Mouse (Mus musculus): ENCODE results near the gene Golph3l.

The Golph3l gene

GRCm38 (mm10) chr3:95657108-95657507, 68.4 kb downstream of the Golph3l start:
- no peak for DNase-seq

- DNase-seq, result no peak
These were observed 69.0 kb downstream of the Golph3l start for GRCm38 (mm10) chr3:95657711-95658110.

GRCm38 (mm10) chr3:95658236-95658867, 69.6 kb downstream of the Golph3l start, which contains the start of gene Mcl1:
Mcl1 (plus strand) TSS chr3:95658788.
- peak; percentile 98 for DNase-seq

GRCm38 (mm10) chr3:95658868-95659712, 70.4 kb downstream of the Golph3l start:
- peak; percentile 88 for DNase-seq

GRCm38 (mm10) chr3:95659948-95660347, 71.2 kb downstream of the Golph3l start:
- no peak for DNase-seq

DNA sequence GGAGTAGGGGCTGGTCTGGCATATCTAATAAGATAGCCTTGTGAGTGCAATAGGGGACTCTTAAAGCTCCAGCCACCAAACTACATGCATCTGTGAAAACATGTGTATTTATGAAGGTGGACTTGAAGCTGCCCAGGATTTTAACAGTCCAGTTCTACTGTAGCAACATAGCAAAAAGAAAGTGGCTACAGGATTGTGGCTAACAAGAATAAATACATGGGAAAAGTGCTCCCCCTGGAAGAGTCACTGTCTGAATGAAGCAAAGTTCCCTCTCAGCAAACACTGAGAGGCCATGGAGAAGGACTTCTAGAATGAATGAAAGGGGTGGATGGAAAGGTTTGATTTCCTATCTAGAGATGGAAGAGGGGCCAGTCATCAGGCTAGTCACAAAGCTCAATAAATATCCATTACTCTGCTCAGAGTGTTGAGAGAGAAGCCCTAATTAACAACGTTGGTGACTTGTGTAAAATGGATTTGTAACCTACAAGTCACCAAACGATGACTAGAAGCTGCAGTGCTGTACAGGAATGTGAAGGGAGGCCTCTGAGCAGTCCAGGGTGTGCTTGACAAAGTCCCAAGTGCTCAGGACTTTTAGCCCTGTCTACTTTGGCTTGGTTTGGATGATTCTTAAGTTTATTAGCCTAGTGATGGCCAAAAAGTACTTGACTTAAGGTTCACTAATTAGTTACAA, 72.2 kb downstream of the Golph3l start:
- no peak for DNase-seq

DNA sequence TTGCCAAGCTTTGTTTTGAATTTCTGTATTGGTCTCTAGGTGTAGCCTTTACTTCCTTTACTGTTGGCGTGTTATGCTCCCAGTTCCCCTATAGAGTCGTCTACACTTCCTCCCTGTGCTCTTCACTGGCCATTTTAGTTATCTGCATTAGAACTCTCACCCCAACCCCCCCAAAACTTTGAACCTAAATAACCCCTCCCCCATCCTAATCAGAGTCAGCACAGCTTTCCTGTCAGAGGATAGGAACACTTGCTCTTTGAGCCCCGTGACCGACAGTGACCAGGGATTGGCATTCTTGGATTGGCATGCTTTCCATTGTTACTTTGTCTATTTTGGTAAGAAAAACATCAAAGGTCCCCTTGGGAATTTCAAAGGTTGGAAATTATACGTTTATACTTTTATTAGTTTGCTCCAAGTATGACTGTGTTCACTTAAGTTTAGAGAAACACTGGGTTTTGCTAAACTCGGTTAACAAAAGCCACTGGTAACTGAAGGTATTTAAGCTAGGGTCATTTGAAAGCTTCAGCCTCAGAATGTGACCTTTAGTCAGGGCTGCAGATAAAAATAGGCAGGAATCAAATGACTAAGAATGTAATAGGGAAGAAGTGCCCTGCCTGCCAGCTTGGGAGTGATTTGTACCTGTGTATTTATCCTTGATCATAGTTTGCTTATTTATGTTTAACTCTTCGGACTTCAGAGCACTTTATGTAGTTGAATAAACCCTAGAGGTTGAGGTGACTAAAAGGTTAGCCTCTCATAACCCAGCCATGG, 73.4 kb downstream of the Golph3l start:
- DNase-seq, result no peak

DNA sequence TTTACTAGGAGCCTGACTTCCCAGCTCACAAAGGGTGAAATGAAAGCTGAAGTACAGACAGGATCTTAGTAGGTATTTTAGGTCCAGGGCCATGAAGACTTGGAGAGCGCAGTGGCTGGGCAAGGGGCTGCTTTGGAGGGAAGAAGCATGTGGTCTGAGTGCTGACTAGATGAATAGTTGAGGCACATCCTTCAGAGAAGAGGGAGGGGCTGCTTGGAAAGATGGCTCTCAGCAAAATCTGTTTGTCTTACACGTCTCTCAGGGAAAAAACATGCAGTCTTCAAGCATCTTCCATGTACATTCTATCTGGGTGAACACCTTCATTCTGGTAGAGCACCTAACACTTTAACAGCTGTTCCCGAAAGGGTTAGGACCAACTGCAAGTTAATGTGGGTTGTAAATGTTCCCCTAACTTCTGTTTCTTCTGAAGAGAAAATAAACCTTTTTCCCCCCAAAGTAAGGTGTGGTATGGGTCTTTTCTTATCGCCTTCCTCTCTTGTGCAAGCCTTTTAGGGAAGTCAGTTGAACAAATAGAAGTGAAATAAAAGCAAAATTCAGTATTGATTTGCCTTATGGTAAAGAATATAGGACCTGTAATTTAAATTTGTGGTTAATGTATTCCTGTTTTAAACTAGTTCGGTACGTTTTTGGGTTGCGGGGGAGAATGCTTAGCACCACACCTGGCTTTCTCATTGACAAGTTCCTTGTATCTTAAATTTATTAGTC, 74.2 kb downstream of the Golph3l start:
- DNase-seq, result no peak

DNA sequence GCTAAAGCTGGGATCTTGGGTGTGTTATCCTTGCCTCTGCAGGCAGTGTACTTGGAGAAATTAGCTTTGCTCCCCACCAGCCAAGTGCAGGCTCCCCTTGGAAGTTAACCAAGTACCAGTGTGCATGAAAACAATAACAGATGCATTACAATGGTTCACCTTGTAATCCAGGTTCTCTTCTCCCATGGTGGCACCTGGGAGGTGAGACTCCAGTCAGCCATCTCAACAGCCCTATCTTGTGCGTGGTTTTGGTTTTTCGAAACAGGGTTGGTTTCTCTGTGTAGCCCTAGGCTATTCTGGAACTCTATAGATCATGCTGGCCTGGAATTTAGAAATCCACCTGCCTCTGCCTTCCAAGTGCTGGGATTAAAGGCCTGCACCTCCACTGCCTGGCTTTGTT, 74.8 kb downstream of the Golph3l start:
- DNase-seq, result no peak

GRCm38 (mm10) chr3:95663969-95664608, 75.4 kb downstream of the Golph3l start:
- no peak for DNase-seq

DNA sequence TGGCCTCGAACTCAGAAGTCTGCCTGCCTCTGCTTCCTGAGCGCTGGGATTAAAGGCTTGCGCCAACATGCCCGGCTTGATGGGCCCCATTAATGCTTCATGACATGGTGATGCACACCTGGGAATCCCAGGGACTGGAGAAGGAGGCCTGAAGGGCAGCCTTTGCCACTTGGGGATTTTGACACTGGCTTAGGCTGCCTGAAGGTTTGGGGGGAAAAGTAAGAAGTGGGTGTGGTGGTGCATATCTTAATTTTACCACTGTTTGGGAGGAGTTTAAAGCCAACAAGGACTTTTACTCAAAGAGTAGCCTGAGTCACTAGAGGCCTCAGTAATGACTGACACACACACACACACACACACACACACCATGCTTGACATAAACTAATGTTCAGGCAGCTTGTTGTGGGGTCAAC, 76.2 kb downstream of the Golph3l start:
- DNase-seq, result no peak

GRCm38 (mm10) chr3:95666124-95666844, 77.5 kb downstream of the Golph3l start:
- peak; percentile 64 for DNase-seq

DNA sequence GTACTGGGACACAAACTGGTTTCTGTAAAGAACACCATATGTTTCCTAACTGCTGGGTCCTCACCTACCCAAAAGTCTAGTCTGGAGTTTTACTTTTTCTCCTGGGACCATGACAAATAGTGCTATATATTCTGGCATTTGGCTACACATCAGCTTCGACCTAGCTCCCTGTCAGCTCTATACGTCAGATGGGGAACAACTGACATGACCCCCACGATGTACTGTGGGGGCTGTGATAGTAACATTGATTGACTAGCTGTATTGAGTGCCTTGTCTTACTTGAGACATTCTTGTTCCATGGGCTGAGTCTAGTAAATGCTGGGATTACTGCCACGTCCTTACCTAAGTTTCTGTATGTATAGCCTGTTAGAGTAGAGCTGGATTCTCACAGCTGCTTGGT, 78.8 kb downstream of the Golph3l start:
- DNase-seq, result no peak

GRCm38 (mm10) chr3:95668026-95668425, 79.3 kb downstream of the Golph3l start:
- DNase-seq, result peak; percentile 62
